Mouse (Mus musculus) kidney, postnatal 14 days (tissue): ENCODE data around the gene Kctd14.
A peak's percentile ranks its signal among the peaks of the same experiment; 100 is the strongest.
"Not testable (repeated sequence)": the region's sequence is repeated elsewhere in the genome, so short reads cannot be mapped to it uniquely, and the experiment has no call there.

Experiments used
- DNase-seq: peaks from one replicate; pipeline ENCODE4 v3.0.0; 2022; ENCODE audit warnings: mixed read lengths

Kctd14 gene

GRCm38 (mm10) chr7:97451023-97451422 lies at the start of gene Kctd14:
Kctd14 (plus strand) TSS chr7:97451323.
- not testable (repeated sequence) for DNase-seq

GRCm38 (mm10) chr7:97407145-97407544 lies 44.0 kb upstream of the Kctd14 start:
- DNase-seq = no peak

GRCm38 (mm10) chr7:97411106-97411505 lies 40.0 kb upstream of the Kctd14 start:
- DNase-seq = no peak

GRCm38 (mm10) chr7:97411575-97411974 lies 39.5 kb upstream of the Kctd14 start:
- DNase-seq = no peak

- DNase-seq = no peak
Measured at GRCm38 (mm10) chr7:97413981-97414380, 37.1 kb upstream of the Kctd14 start.

GRCm38 (mm10) chr7:97414426-97414825 lies 36.7 kb upstream of the Kctd14 start:
- peak; percentile 72 for DNase-seq

GRCm38 (mm10) chr7:97414915-97415687 lies 36.0 kb upstream of the Kctd14 start:
- DNase-seq = no peak

- no peak for DNase-seq
Measured at GRCm38 (mm10) chr7:97416473-97416872, 34.6 kb upstream of the Kctd14 start.

GRCm38 (mm10) chr7:97416906-97417777 lies 34.0 kb upstream of the Kctd14 start, which contains the start of gene Thrsp:
Thrsp (minus strand) TSS chr7:97417730.
- DNase-seq = peak; percentile 85

GRCm38 (mm10) chr7:97418717-97419116 lies 32.4 kb upstream of the Kctd14 start:
- peak; percentile 23 for DNase-seq

GRCm38 (mm10) chr7:97419163-97419562 lies 32.0 kb upstream of the Kctd14 start:
- no peak for DNase-seq

- DNase-seq = no peak
Measured at GRCm38 (mm10) chr7:97420406-97420805, 30.7 kb upstream of the Kctd14 start.

GRCm38 (mm10) chr7:97420958-97421651 lies 30.0 kb upstream of the Kctd14 start:
- DNase-seq = no peak

- DNase-seq = no peak
Measured at GRCm38 (mm10) chr7:97423754-97424153, 27.4 kb upstream of the Kctd14 start.

- peak; percentile 93 for DNase-seq
Measured at GRCm38 (mm10) chr7:97424621-97425245, 26.4 kb upstream of the Kctd14 start.

GRCm38 (mm10) chr7:97426566-97426965 lies 24.6 kb upstream of the Kctd14 start:
- no peak for DNase-seq

- DNase-seq = no peak
Measured at GRCm38 (mm10) chr7:97427296-97427695, 23.8 kb upstream of the Kctd14 start.

- DNase-seq = no peak
Measured at GRCm38 (mm10) chr7:97427778-97428420, 23.2 kb upstream of the Kctd14 start.

- peak; percentile 77 for DNase-seq
Measured at GRCm38 (mm10) chr7:97429705-97430104, 21.4 kb upstream of the Kctd14 start.

- DNase-seq = not testable (repeated sequence)
Measured at GRCm38 (mm10) chr7:97433517-97433916, 17.6 kb upstream of the Kctd14 start.

GRCm38 (mm10) chr7:97434517-97434916 lies 16.6 kb upstream of the Kctd14 start:
- DNase-seq = no peak

- no peak for DNase-seq
Measured at GRCm38 (mm10) chr7:97438986-97439385, 12.1 kb upstream of the Kctd14 start.
